Mouse (Mus musculus) left cerebral cortex, postnatal 4 days (tissue): ENCODE data around the gene Pdzd7. TPM values are rescaled to one million over a fixed set of nuclear protein-coding genes. Genes with fewer than 3 reads are reported as not detected.

Experiments used
- DNase-seq: peaks from one replicate; pipeline ENCODE4 v3.0.0-alpha.2; 2022
- intact Hi-C: fragments of 180-260 bp; cut with DNase I; formaldehyde crosslinking; loops from one replicate; pipeline ENCODE4 v1.15.1; 2025
- total RNA-seq, 2 experiments: library from RNA; stranded (reverse); gene quantifications; 2 replicates each; pipeline ENCODE4 v1.2.3; 2021

Pdzd7 gene
- total RNA-seq, 2 experiments from 2014 or later, result 8.0 to 8.2 TPM

DNA sequence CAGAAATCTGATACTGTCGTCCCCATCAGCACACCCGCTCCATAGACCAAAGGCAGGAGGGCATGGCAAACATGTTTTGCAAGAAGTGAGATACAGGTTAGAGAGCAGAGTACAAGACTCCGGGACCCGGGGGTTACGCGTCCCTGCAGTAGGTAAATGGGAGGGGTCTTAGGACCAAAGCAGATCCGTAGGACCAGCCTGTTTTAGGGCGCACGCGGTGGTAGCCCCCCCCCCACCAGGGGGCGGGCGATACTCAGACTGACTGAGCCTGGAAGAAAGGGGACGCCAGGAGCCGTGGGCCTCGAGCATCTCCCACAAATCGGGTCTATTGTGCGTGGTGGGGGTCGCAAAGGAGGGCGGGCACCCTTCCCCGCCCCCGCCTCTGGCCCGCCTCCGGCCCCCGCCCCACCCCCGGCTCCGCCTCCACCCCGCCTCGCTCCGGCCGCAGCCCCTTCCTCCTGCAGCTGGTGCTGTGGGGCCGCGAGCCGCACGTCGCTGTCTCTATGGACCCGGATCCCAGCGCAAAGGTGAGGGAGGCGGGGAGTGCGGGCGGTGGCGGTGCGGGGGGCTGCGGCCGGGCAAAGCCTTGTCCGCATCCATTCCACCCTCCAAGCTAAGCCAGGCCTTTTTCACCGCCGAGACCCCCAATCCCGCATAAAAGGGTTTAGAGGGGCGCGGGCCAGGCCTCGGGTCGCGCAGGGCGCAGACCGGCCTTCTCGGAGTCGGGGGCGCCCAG, 56.5 kb downstream of the Pdzd7 start, which contains the start of gene Sema4g:
TSS of gene Sema4g (plus strand) at position 271 of the 736 bp plus-strand sequence.
- DNase-seq, result peak; percentile 66
- intact Hi-C loops, result loop anchor here (2.0 kb wide), 1 partner anchor 30 kb away; no protein-coding TSS in a partner anchor

DNA sequence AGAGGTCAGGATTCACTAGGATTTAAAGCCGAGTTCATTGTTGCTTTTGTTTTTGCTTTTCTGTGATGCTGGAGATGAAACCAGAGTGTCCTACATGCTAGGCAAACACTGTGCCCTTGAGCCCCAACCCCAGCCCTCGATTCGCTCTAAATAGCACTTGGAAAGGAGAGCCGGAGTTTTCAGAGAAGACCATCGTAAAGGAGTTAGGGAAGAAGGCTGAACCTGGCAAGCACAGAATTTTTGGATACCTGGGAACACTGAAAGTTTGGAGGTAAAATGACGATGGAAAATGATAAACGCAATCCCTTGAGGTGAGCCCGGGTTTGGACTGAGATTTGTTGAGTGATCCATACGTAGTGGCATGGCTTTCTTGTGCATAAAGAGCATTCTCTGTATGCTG, 57.2 kb downstream of the Pdzd7 start:
- intact Hi-C loops, result loop anchor here (2.0 kb wide), 1 partner anchor 30 kb away; no protein-coding TSS in a partner anchor
- DNase-seq, result no peak

DNA sequence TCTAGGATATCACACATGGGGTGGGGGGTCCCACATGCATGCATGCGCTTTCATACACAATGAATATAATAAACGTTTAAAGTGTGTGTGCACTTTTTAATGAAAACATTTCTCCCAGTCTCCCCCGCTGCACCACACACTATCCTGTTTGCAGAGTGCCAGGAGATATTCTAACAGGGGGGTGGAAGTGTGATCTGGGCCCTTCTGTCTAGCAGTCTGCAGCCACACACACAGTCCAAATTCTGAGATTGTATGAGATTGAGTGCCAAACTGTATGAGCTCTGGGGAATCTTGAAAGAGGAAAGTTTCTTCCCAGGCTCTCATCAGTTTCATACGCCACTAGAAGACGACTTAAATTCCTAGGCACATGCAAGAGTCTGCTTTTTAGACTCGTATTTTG, 57.7 kb downstream of the Pdzd7 start:
- DNase-seq, result no peak

DNA sequence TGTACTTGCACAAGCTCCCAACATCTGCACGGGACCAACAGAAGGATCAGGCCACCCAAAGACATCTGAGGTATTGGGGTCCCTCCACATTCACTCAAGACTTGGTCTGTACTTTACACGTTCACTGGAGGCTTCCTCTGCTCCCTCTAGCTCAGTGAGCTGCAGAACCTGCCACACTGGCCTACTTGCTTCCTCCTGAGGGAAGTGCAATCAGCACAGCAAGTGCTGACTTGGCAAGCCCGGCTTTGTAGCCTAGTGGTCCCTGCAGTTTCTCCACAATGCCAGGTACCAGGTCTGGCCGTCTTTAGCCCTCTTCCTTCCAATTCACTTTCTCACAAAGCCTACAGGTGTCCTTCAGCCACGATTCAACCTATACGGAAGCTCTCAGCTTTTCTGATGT, 58.5 kb downstream of the Pdzd7 start:
- intact Hi-C loops, result no loop called here
- no peak for DNase-seq

More for the DNA sequence above, 57.7 kb downstream of the Pdzd7 start:
- intact Hi-C loops, result loop anchor here (2.0 kb wide), 1 partner anchor 31 kb away; no protein-coding TSS in a partner anchor

DNA sequence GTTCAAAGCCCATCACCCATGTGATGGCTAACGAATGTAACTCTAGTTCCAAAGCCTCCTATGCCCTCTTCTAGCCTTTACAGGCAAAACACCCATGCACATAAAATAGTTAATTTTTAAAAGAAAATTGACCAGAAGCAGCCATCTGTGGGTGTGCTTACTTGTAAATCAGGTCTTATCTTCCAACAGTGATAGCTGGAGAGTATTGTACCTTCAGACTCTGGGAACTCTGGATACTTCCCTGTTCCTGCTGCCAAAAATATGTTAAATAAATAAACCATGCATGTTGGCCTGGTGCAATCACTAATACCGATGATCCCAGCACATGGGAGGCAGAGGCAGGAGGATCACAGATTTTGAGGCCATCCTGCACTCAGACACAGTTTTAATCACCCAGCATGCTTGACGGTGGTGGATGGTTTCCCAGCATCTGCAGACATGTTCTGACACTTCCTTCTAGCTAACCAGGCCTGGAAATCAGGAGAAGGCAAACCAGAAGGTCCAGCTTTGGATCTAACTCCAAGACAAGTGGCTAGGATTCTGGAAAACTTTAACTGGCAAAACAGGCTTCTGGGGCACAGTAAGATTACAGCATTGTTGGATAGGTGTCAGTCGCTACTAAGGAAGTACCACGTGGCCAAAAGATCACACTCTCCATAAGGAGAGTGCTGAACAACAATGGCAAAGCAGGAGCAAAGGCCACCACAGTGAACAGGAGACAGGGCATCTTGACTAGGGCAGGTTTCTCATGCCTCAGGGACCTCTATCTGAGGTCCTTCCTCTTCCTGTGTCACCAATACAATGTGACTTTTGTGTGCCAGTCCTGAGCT, 60.1 kb downstream of the Pdzd7 start:
- no peak for DNase-seq
- intact Hi-C loops, result no loop called here

DNA sequence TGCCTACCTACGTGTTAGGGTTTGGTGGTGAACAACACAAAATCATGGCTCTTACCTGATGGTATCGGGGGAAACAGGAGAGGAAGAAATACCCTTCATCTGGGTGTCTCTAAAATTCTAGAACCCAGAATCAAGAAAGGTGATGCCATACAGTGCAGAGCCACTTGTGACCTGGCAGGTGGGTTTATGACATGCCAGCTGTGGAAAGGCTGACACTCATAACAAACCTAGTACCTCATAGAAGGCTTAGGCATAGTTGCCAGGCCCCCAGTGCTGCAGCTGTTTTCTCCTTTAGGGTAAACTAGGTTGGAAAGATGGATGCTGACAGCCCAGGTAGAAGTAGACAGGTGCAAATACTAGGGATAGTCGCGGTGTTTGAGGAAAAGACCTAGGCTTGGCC, 61.1 kb downstream of the Pdzd7 start:
- intact Hi-C loops, result no loop called here
- DNase-seq, result no peak

DNA sequence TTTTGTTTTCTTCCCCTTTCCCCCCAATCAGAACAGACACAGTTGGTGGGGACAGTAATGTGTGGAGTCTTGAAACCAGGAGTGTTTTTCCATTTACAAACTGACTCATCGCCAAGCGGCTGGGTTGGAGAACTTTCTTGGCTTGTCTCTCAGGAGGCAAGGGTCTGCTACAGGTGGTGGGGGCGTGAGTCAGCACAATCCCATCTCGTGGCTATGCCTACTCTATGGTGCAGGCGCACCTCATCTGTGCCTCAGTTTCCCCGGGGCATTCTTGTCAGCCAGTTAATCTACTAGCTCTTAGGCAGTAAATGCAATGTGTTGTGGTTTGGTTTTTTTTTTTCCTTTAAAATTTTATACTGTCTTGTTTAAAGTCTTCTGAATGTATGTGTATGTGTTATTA, 62.2 kb downstream of the Pdzd7 start:
- DNase-seq, result no peak
- intact Hi-C loops, result no loop called here

DNA sequence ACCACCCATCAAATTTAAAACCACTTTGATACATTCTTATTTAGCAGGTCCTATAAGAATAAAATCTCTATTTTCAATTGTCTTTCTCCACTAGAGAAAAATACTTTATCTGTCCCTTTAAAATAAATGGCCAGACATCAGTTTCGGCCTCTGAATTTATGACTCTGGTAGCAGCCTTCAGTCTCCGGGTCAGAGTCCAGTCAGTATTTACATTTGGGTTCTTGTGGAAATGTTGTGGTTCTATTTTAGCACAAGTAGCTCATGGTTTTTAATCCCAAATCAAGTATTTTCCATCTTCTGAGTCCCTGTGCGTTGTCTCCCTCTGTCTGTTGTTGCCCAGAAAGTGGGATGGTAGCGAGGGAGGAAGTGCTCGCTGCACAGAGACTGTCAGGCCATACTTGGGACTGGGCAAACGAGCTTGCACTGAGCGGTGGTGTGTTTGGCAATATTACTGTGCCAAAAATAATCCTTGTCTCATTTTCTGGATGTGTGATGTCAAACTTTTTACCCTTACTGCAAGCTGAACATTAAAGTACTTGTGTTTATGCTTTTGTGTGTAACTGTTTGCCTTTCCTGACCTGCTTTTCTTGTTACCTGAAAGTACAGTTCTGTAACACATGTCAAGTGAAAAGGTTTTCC, 62.9 kb downstream of the Pdzd7 start:
- no peak for DNase-seq
- intact Hi-C loops, result no loop called here

DNA sequence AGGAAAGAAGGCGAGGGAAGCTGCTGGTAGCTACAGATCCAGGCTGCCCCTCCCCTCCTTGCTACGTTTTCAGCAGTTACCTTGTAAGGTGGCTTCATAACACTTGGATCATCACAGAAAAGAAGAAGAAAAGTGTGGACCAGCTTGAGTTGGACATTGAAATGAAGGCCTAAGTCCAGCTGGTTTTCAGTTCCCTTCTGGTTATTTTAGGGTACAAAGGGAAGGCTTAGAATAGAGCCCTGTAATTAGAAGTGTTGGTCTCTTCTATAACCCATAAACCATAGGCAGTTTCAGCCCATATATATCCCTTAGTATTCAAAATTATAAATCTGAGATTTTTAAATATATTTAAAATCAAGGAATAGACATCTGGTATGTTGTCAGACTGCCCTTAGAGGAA, 64.7 kb downstream of the Pdzd7 start:
- intact Hi-C loops, result no loop called here

DNA sequence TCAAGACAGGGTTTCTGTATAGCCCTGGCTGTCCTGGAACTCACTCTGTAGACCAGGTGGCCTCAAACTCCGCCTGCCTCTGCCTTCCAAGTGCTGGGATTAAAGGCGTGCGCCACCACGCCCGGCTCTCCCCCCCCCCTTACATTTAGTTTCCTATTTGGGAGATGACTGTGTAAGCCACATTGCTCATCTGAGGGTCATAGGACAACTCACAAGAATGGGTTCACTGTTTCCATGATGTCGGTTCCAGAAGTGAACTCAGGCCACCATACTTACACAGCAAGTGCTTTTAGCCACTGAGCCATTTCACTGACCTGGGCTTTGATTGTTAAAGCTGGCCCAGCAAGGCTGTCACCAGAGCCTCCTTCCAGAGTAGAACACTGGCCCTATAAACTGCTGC, 68.4 kb downstream of the Pdzd7 start:
- no peak for DNase-seq
- intact Hi-C loops, result no loop called here

More for the DNA sequence above, 64.7 kb downstream of the Pdzd7 start:
- no peak for DNase-seq

Other genes starting within 250 kb of the Pdzd7 start
- 10 to 100 TPM; 44.7 to 46.6 TPM for gene Slf2, start 114.6 kb downstream of the Pdzd7 start, total RNA-seq
- 100 to 1,000 TPM; 116 to 123 TPM for gene Sema4g, start 56.6 kb downstream of the Pdzd7 start, total RNA-seq
- gene Twnk, start 40.1 kb downstream of the Pdzd7 start, total RNA-seq, result 10 to 100 TPM; 16.0 to 17.3 TPM
- gene Mrpl43, start 39.3 kb downstream of the Pdzd7 start, total RNA-seq, result 10 to 100 TPM; 41.3 to 41.6 TPM
- gene Lzts2, start 31.3 kb downstream of the Pdzd7 start, total RNA-seq, result 10 to 100 TPM; 30.2 to 35.1 TPM
- gene Sfxn3, start 1.8 kb upstream of the Pdzd7 start, total RNA-seq, result 100 to 1,000 TPM; 108 to 128 TPM
- 1 to 10 TPM in 1 of 2 experiments, under 1 TPM in 1; 0.70 to 1.8 TPM for gene Kazald1, start 29.5 kb upstream of the Pdzd7 start, total RNA-seq
- not detected for gene Tlx1, start 105.0 kb upstream of the Pdzd7 start, total RNA-seq
- gene Lbx1, start 190.1 kb upstream of the Pdzd7 start, total RNA-seq, result not detected